In genomic region chr17:85578290-85578689, GRCm38 (mm10) we compare ENCODE assay signal across 20 mouse cellular contexts. TPM values are rescaled to one million over a fixed set of nuclear protein-coding genes. Genes with fewer than 3 reads are reported as not detected.
DNase-seq lines count a peak whose midpoint lies in the region; ATAC-seq and TF ChIP-seq lines count a peak whose summit lies in the region.
"Had no signal": no experiment of that assay in that cellular context is flagged by ENCODE, and none has a peak within 500 bp of the region (broad histone marks: within the 10 kb centered on the region; RNA-seq: fewer than 3 reads in every experiment).

No protein-coding gene starts in this region.

- peaks cover 28% of the 10 kb centered on the region for H3K27me3 ChIP-seq in heart, embryonic 12.5 days (replicated peaks)
- peaks cover 31% of the 10 kb centered on the region for H3K27me3 ChIP-seq in liver, embryonic 12.5 days (replicated peaks)
- H3K27me3 ChIP-seq in liver, postnatal 0 days (ENCODE audit: insufficient read depth, low read length), result no peaks in the 10 kb centered on the region
- H3K27me3 ChIP-seq: CH12.LX had no signal

- no peak for ATAC-seq in heart, embryonic 12.5 days (ENCODE audit: insufficient number of reproducible peaks, low FRiP score)
- no peak for ATAC-seq in liver, embryonic 12.5 days
- ATAC-seq in liver, postnatal 0 days, result no peak
- ATAC-seq: activated CD4-positive, CD25-positive, alpha-beta regulatory T cell, adult 4 months; CD4-positive, CD25-positive, alpha-beta regulatory T cell, adult 4 months; Patski had no signal

- peak; percentile 93 for DNase-seq in heart, adult 11 months
- DNase-seq in liver, postnatal 0 days, result no peak
- DNase-seq: adrenal gland, adult 2 months; adrenal gland, adult 8-10 months; adrenal gland, postnatal 10 days; adrenal gland, postnatal 14 days; adrenal gland, postnatal 25 days; adrenal gland, postnatal 36 days; B cell, adult 2 months; cerebellum, adult 11 months; cerebellum, adult 11-12 months; cerebellum, adult 18-20 months had no signal

- no peak overlapping the region for H3K27ac ChIP-seq in heart, embryonic 12.5 days (ENCODE audit: poor library complexity, severe bottlenecking)
- peak overlapping the region; percentile 27; the same call in 1 of the 2 replicates for H3K27ac ChIP-seq in liver, embryonic 12.5 days
- no peak overlapping the region for H3K27ac ChIP-seq in liver, postnatal 0 days (ENCODE audit: low read depth)

- 41% methylated on average over 5 of the region's 5 CpGs for WGBS in heart, embryonic 12.5 days
- 42% methylated on average over 5 of the region's 5 CpGs for WGBS in liver, embryonic 12.5 days (ENCODE audit: insufficient replicate concordance)
- 58% methylated on average over 5 of the region's 5 CpGs for WGBS in liver, postnatal 0 days (ENCODE audit: insufficient replicate concordance)

- no peak overlapping the region for H3K9ac ChIP-seq in heart, embryonic 12.5 days
- H3K9ac ChIP-seq in liver, embryonic 12.5 days, result no peak overlapping the region
- H3K9ac ChIP-seq in liver, postnatal 0 days (replicated peaks), result no peak overlapping the region

- 0 out of 2 replicates have a peak, but pooled peaks cover 6% of the 10 kb centered on the region for H3K4me1 ChIP-seq in heart, embryonic 12.5 days (replicated peaks)
- peaks cover 11% of the 10 kb centered on the region; the same call in 1 of the 2 replicates for H3K4me1 ChIP-seq in liver, embryonic 12.5 days
- H3K4me1 ChIP-seq in liver, postnatal 0 days (ENCODE audit: insufficient read depth), result no peaks in the 10 kb centered on the region

- H3K4me3 ChIP-seq in heart, embryonic 12.5 days, result no peak overlapping the region
- no peak overlapping the region for H3K4me3 ChIP-seq in liver, embryonic 12.5 days
- no peak overlapping the region for H3K4me3 ChIP-seq in liver, postnatal 0 days (ENCODE audit: low read depth, low read length)

- H3K36me3 ChIP-seq in heart, embryonic 12.5 days, result no peaks in the 10 kb centered on the region
- no peaks in the 10 kb centered on the region for H3K36me3 ChIP-seq in liver, embryonic 12.5 days
- H3K36me3 ChIP-seq in liver, postnatal 0 days (replicated peaks; ENCODE audit: insufficient read depth, low read length), result no peaks in the 10 kb centered on the region
- H3K36me3 ChIP-seq: G1E had no signal

- no peak overlapping the region for H3K4me2 ChIP-seq in heart, embryonic 12.5 days
- no peak overlapping the region for H3K4me2 ChIP-seq in liver, embryonic 12.5 days
- H3K4me2 ChIP-seq in liver, postnatal 0 days (ENCODE audit: low read depth, low read length), result no peak overlapping the region

- H3K9me3 ChIP-seq in heart, embryonic 12.5 days (replicated peaks), result no peaks in the 10 kb centered on the region
- no peaks in the 10 kb centered on the region for H3K9me3 ChIP-seq in liver, embryonic 12.5 days (replicated peaks)
- no peaks in the 10 kb centered on the region for H3K9me3 ChIP-seq in liver, postnatal 0 days (ENCODE audit: low read length)
- H3K9me3 ChIP-seq: G1E had no signal

- no peak for TF ChIP-seq CTCF in liver, postnatal 0 days (IDR thresholded peaks at IDR 0.05; ENCODE audit: low read depth)

- TF ChIP-seq EP300 in liver, postnatal 0 days (IDR thresholded peaks at IDR 0.05; ENCODE audit: low read depth), result no peak

RNA-seq across cellular contexts. Expression of gene Six3, which starts 35.1 kb away (rescaled TPM):
- not detected in 2 replicates for polyA plus RNA-seq in heart, embryonic 12.5 days (2016; fragmentation: Nextera tagmentation; extraction: Ambion mirVana)
- polyA plus RNA-seq in liver, embryonic 12.5 days (2016; fragmentation: Nextera tagmentation; extraction: Ambion mirVana), result not detected in 2 replicates
- not detected in 2 replicates for polyA plus RNA-seq in liver, postnatal 0 days (2015; fragmentation: Nextera tagmentation; extraction: Ambion mirVana)
- polyA plus RNA-seq: activated CD4-positive, CD25-positive, alpha-beta regulatory T cell, adult 4 months; adrenal gland, adult 2 months; C2C12; G1E had no signal
